Mouse (Mus musculus) lung, embryonic 15.5 days (tissue): ENCODE measurements at regions not wholly inside any gene's neighbourhood (a gene's known extent, or its start where the extent isn't known, plus 50 kb on each side); places are given as distances from the start of the nearest gene placed in this dataset.

ENCODE experiments used
- ATAC-seq: fragments of 200-750 bp; cut with Nextera tagmentation; 2 replicates; pipeline ENCODE4 v1.8.0; 2017; ENCODE audit warnings: moderate number of reproducible peaks, borderline replicate concordance; ENCODE audit not compliant: low FRiP score, low TSS enrichment; ENCODE audit errors: extremely low read depth
- H3K27ac ChIP-seq: fragments of 300-500 bp; sonication (generic); 2 replicates; pipeline ENCODE4 v1.5.1; 2015; ENCODE audit warnings: moderate library complexity, mild to moderate bottlenecking, inconsistent platforms
- H3K27me3 ChIP-seq: fragments of 300-500 bp; sonication (generic); 2 replicates; pipeline ENCODE4 v1.6.1; 2015; ENCODE audit warnings: inconsistent platforms
- H3K36me3 ChIP-seq: fragments of 300-500 bp; sonication (generic); 2 replicates; pipeline ENCODE4 v1.6.1; 2015; ENCODE audit warnings: inconsistent platforms
- H3K4me1 ChIP-seq: fragments of 300-500 bp; sonication (generic); 2 replicates; pipeline ENCODE4 v1.6.1; 2015; ENCODE audit warnings: inconsistent platforms
- H3K4me2 ChIP-seq: fragments of 300-500 bp; sonication (generic); 2 replicates; pipeline ENCODE4 v1.6.1; 2015; ENCODE audit warnings: inconsistent platforms, mild to moderate bottlenecking, moderate library complexity
- H3K4me3 ChIP-seq: fragments of 300-500 bp; sonication (generic); 2 replicates; pipeline ENCODE4 v1.5.1; 2015; ENCODE audit warnings: mild to moderate bottlenecking, inconsistent platforms
- H3K9ac ChIP-seq: fragments of 300-500 bp; sonication (generic); 2 replicates; pipeline ENCODE4 v1.6.1; 2015; ENCODE audit warnings: inconsistent platforms
- H3K9me3 ChIP-seq: fragments of 300-500 bp; sonication (generic); 2 replicates; pipeline ENCODE4 v1.6.1; 2016; ENCODE audit warnings: inconsistent platforms
- WGBS: fragments of 180-500 bp; shearing (Covaris S2); methylation state at CpG from one replicate; pipeline ENCODE4 v1.1.7; 2015; 5-methylcytosine and 5-hydroxymethylcytosine counted together

DNA sequence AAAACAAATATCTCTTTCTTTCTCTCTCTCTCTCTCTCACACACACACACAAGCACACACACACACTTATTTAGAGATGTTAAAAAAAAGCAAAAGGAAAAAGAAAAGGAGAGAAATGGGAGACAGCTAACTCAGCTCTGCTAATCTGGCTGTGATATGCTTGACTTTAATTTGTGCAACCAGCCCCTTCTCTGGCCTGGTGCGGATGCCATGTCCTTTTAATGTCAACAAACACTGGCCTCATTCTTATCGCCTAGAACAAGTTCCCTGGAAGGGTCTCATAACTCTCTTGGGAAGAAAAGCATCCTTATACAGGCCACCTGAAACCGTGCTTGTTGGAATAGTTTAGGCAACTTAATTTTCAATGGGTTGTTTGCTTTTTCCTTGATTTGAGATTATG lies 368.7 kb downstream of the Mctp2 start:
- Histone ChIP-seq H3K27me3 (no peaks in the 10 kb centered on the region), H3K9me3 (no peaks in the 10 kb centered on the region), H3K9ac (no peak overlapping the region), H3K36me3 (no peaks in the 10 kb centered on the region), H3K27ac (no peak overlapping the region), H3K4me3 (no peak overlapping the region), H3K4me1 (peaks cover 8% of the 10 kb centered on the region), H3K4me2 (no peak overlapping the region)
- ATAC-seq, result no peak
- WGBS, result 20% methylated on average over 3 of the region's 3 CpGs

DNA sequence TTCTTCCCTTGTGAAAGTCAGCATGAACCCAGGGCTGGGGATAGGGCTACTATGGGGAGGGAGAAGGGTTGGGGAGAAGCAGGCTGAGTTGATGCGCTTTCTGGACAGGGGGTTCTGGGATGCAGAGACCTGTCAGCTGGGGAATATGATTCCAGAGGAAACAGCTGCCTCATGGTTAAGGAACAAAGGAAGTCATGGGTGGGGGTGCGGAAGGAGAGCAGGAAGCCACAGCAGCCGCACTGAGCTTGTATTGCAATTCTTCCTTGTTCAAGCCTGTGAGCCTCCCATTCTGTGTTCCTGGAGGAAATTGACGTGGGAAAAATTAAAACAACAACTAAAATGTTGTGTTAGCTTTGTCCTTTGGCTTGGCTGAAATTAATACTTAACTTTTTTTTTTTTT lies 369.7 kb downstream of the Mctp2 start:
- 75% methylated on average over 4 of the region's 4 CpGs for WGBS

More for the DNA sequence above, 369.7 kb downstream of the Mctp2 start:
- Histone ChIP-seq H3K4me3 (no peak overlapping the region), H3K36me3 (no peaks in the 10 kb centered on the region), H3K27ac (0 out of 2 replicates have a peak overlapping the region, but pooled peaks have one; percentile 21), H3K27me3 (no peaks in the 10 kb centered on the region), H3K4me2 (no peak overlapping the region), H3K4me1 (peaks cover 5% of the 10 kb centered on the region), H3K9me3 (no peaks in the 10 kb centered on the region), H3K9ac (no peak overlapping the region)
- ATAC-seq, result no peak
